ENCODE assay signal across 8 mouse cellular contexts in the genomic region with DNA sequence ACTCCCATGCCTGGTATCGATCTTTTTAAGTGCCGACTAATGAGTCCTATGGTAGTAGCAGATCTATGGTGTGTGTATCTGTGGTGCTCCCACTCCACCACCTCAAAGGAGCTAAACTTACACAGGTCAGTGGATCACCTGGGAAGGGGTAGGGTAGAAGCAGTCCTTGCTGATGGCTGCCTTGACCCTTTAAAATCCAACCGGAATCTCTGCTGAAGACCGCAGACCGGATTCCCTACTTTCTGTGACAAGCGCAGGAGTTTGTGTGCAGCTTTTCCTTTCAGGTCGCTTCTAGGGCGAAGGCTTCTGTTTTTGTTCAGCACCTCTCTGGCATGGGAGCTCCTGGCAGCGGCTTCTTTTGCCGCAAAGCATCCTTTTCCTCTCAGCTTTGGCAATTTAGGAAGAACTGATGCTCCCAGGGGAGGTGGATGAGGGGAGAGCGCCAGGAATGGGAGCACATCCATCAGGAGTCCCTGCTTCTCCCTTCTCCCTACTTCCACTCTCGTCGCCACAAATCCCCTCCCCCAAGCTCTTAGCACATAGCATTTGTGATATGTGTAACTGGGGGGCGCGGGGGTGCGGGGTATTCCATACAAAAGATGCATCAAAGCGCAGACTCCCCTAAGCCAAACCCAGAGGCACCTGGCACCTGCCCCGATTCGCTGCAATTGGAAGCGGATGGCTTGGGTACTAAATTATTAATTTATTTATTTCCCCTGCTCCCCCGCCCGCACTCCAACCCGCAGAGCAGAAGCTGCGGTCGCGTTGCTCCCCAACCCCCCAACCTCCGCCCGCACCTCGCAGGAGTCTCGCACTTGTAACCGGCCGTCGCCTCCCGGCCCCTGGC. TPM values are rescaled to one million over a fixed set of nuclear protein-coding genes. Genes with fewer than 3 reads are reported as not detected.
A peak's percentile ranks its signal among the peaks of the same experiment; 100 is the strongest.
DNase-seq lines count a peak whose midpoint lies in the region; ATAC-seq lines count a peak whose summit lies in the region.

No protein-coding gene starts in this region.

- peaks cover 43% of the 10 kb centered on the region for H3K27me3 ChIP-seq in heart, embryonic 10.5 days (ENCODE audit: insufficient read depth, poor library complexity, severe bottlenecking)
- H3K27me3 ChIP-seq in forebrain, embryonic 12.5 days: peaks cover 26% of the 10 kb centered on the region
- H3K27me3 ChIP-seq in midbrain, embryonic 10.5 days (ENCODE audit: low read depth, poor library complexity, severe bottlenecking): peaks cover 46% of the 10 kb centered on the region

- no peaks in the 10 kb centered on the region for H3K36me3 ChIP-seq in heart, embryonic 10.5 days
- H3K36me3 ChIP-seq in forebrain, embryonic 12.5 days (replicated peaks): no peaks in the 10 kb centered on the region
- no peaks in the 10 kb centered on the region for H3K36me3 ChIP-seq in midbrain, embryonic 10.5 days

- H3K9ac ChIP-seq in forebrain, embryonic 12.5 days: peak overlapping the region; percentile 77

- DNase-seq in heart, embryonic 10.5 days (ENCODE audit: low spot score): peak; percentile 65
- DNase-seq in heart, adult 18-20 months: no peak
- peak; percentile 75 to 79 for DNase-seq in layer of hippocampus, postnatal 10 days (ENCODE audit: low spot score in 2 of 2)
- DNase-seq in midbrain, embryonic 10.5 days (ENCODE audit: low spot score): peak; percentile 48
- DNase-seq in testis, postnatal 10 days (ENCODE audit: low spot score): peak; percentile 43
- no peak for DNase-seq in natural killer cell, adult 2 months (ENCODE audit: low spot score in 2 of 2)

- 5% methylated on average over 34 of the region's 34 CpGs for WGBS in heart, embryonic 10.5 days
- under 1% methylated on average over 34 of the region's 34 CpGs for WGBS in forebrain, embryonic 12.5 days
- WGBS in midbrain, embryonic 10.5 days: 3% methylated on average over 33 of the region's 34 CpGs

- H3K4me1 ChIP-seq in heart, embryonic 10.5 days: peaks cover 13% of the 10 kb centered on the region; the same call in 1 of the 2 replicates
- H3K4me1 ChIP-seq in forebrain, embryonic 12.5 days: peaks cover 15% of the 10 kb centered on the region
- peaks cover 19% of the 10 kb centered on the region for H3K4me1 ChIP-seq in midbrain, embryonic 10.5 days

- no peaks in the 10 kb centered on the region for H3K9me3 ChIP-seq in heart, embryonic 10.5 days
- no peaks in the 10 kb centered on the region for H3K9me3 ChIP-seq in forebrain, embryonic 12.5 days
- no peaks in the 10 kb centered on the region for H3K9me3 ChIP-seq in midbrain, embryonic 10.5 days (replicated peaks)

- ATAC-seq in cerebellum, adult (ENCODE audit: insufficient number of reproducible peaks, low FRiP score, low TSS enrichment): peak; percentile 58
- peak; percentile 66 for ATAC-seq in forebrain, embryonic 12.5 days (ENCODE audit: low FRiP score)

- H3K4me3 ChIP-seq in heart, embryonic 10.5 days: peak overlapping the region; percentile 80
- peak overlapping the region; percentile 79 for H3K4me3 ChIP-seq in forebrain, embryonic 12.5 days (replicated peaks)
- H3K4me3 ChIP-seq in midbrain, embryonic 10.5 days: peak overlapping the region; percentile 83

- H3K4me2 ChIP-seq in forebrain, embryonic 12.5 days: peak overlapping the region; percentile 96

- 0 out of 2 replicates have a peak overlapping the region, but pooled peaks have one; percentile 72 for H3K27ac ChIP-seq in heart, embryonic 10.5 days
- peak overlapping the region; percentile 78 for H3K27ac ChIP-seq in forebrain, embryonic 12.5 days
- peak overlapping the region; percentile 77 for H3K27ac ChIP-seq in midbrain, embryonic 10.5 days (replicated peaks)

RNA-seq across cellular contexts. Expression of a gene that starts 0.5 kb away (rescaled TPM):
- polyA plus RNA-seq in heart, embryonic 10.5 days (2016; fragmentation: Nextera tagmentation; extraction: Ambion mirVana): 0.36 and 0.51 TPM in 2 replicates
- total RNA-seq in heart, adult 18-20 months (2021): not detected
- polyA plus RNA-seq in forebrain, embryonic 12.5 days (2016; fragmentation: Nextera tagmentation; extraction: Ambion mirVana): 2.1 and 2.5 TPM in 2 replicates
- 10 to 100 TPM; 22.6 to 24.0 TPM for total RNA-seq in layer of hippocampus, postnatal 10 days (2021)
- 0.39 and 0.73 TPM in 2 replicates for polyA plus RNA-seq in midbrain, embryonic 10.5 days (2016; fragmentation: Nextera tagmentation; extraction: Ambion mirVana)

Comparison
In these comparisons a context has a peak if more than half of its experiments do, and no peak if none do; other contexts are left out.
1. DNase-seq: peak in heart, embryonic 10.5 days (single experiment), layer of hippocampus, postnatal 10 days (2 of 2), midbrain, embryonic 10.5 days (single experiment) and testis, postnatal 10 days (single experiment); none in heart, adult 18-20 months (0 of 2) and natural killer cell, adult 2 months (0 of 2).
2. Peak in every context shown above with its lines, with median percentiles within 50 percentile points of each other: H3K27ac ChIP-seq and H3K4me3 ChIP-seq.